Mouse (Mus musculus) liver, embryonic 13.5 days (tissue): ENCODE data around the gene BC055324. TPM values are rescaled to one million over a fixed set of nuclear protein-coding genes. Genes with fewer than 3 reads are reported as not detected.

Source experiments
- ATAC-seq: fragments of 200-750 bp; cut with Nextera tagmentation; 2 replicates; pipeline ENCODE4 v1.8.0; 2017; ENCODE audit warnings: low read depth, mild to moderate bottlenecking, moderate number of reproducible peaks, moderate library complexity
- DNase-seq: peaks from one replicate; pipeline ENCODE4 v3.0.0; 2022
- H3K27ac ChIP-seq: fragments of 300-500 bp; sonication (generic); 2 replicates; pipeline ENCODE4 v1.5.1; 2015; ENCODE audit warnings: moderate library complexity, mild to moderate bottlenecking, inconsistent platforms
- H3K27me3 ChIP-seq: fragments of 300-500 bp; sonication (generic); 2 replicates; pipeline ENCODE4 v1.6.1; 2015; ENCODE audit warnings: mild to moderate bottlenecking, inconsistent platforms
- H3K36me3 ChIP-seq: fragments of 300-500 bp; sonication (generic); 2 replicates; pipeline ENCODE4 v1.6.1; 2015; ENCODE audit warnings: mild to moderate bottlenecking, inconsistent platforms
- H3K4me1 ChIP-seq: fragments of 300-500 bp; sonication (generic); replicated peaks from 2 replicates; pipeline ENCODE4 v1.6.1; 2015; ENCODE audit warnings: inconsistent platforms
- H3K4me2 ChIP-seq: fragments of 300-500 bp; sonication (generic); 2 replicates; pipeline ENCODE4 v1.6.1; 2015; ENCODE audit warnings: inconsistent platforms, mild to moderate bottlenecking, moderate library complexity
- H3K4me3 ChIP-seq: fragments of 300-500 bp; sonication (generic); replicated peaks from 2 replicates; pipeline ENCODE4 v1.5.1; 2015; ENCODE audit warnings: mild to moderate bottlenecking, inconsistent platforms
- H3K9ac ChIP-seq: fragments of 300-500 bp; sonication (generic); 2 replicates; pipeline ENCODE4 v1.6.1; 2015; ENCODE audit warnings: mild to moderate bottlenecking, inconsistent platforms
- H3K9me3 ChIP-seq: fragments of 300-500 bp; sonication (generic); replicated peaks from 2 replicates; pipeline ENCODE4 v1.6.1; 2016; ENCODE audit warnings: inconsistent platforms
- WGBS: fragments of 180-500 bp; shearing (Covaris S2); methylation state at CpG from one replicate; pipeline ENCODE4 v1.1.7; 2015; ENCODE audit not compliant: insufficient replicate concordance; 5-methylcytosine and 5-hydroxymethylcytosine counted together
- polyA plus RNA-seq: library from polyadenylated mRNA; unstranded; fragments of >200 nt; fragmentation: Nextera tagmentation; extraction: Ambion mirVana; gene quantifications from 2 replicates; pipeline ENCODE4 v1.2.1, GENCODE M21; 2015

Gene BC055324
- polyA plus RNA-seq, 1 experiment from 2014 or later: 11.0 TPM

DNA sequence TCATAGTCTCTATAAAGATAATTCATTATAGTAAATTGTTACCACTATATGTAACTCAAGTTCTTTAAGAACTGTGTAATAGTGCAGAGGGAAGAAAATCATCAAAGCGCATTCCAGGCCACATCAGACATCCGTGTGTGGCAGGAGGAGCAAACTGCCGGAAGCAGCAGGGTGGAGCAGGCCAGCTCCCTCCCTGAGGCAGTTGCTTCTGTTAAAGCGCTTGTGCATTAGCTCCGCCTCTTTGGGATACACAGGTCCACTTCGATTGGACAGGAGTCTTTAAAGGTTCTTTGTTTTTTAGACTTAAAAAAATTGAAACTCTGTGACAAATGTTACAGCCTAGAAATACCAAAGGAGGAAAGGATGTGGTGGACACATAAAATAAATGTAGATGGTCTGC is 52.5 kb downstream of the BC055324 start:
- no peak overlapping the region for H3K27ac ChIP-seq
- no peak overlapping the region for H3K4me3 ChIP-seq
- DNase-seq (no peak), ATAC-seq (no peak)
- no peaks in the 10 kb centered on the region for H3K27me3 ChIP-seq
- peaks cover 95% of the 10 kb centered on the region for H3K36me3 ChIP-seq
- H3K9me3 ChIP-seq: no peaks in the 10 kb centered on the region
- WGBS: 77% methylated on average over 6 of the region's 6 CpGs
- no peak overlapping the region for H3K9ac ChIP-seq
- H3K4me2 ChIP-seq: no peak overlapping the region
- H3K4me1 ChIP-seq: no peaks in the 10 kb centered on the region; the same call in 1 of the 2 replicates

DNA sequence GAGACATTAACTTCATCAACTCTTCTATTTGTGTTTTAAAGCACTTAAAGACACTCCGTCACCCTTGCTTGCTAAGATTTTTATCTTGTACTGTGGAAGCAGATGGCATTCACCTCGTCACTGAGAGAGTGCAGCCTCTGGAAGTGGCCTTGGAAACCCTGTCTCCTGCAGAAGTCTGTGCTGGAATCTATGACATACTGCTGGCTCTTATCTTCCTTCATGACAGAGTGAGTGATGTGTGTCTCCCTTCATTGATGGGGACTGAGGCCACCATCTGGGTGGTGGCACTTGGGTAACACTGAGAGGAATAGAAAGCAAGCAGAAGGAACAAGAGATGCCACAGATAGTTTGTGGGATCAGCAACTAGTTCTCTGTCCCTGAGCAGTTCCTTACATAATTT is 60.0 kb downstream of the BC055324 start:
- peaks cover 62% of the 10 kb centered on the region for H3K36me3 ChIP-seq
- H3K27me3 ChIP-seq: no peaks in the 10 kb centered on the region
- no peak overlapping the region for H3K27ac ChIP-seq
- peaks cover 22% of the 10 kb centered on the region for H3K4me1 ChIP-seq
- DNase-seq (no peak), ATAC-seq (no peak)
- H3K9me3 ChIP-seq: no peaks in the 10 kb centered on the region
- no peak overlapping the region for H3K9ac ChIP-seq
- H3K4me2 ChIP-seq: no peak overlapping the region
- 71% methylated on average over 2 of the region's 2 CpGs for WGBS
- H3K4me3 ChIP-seq: no peak overlapping the region

DNA sequence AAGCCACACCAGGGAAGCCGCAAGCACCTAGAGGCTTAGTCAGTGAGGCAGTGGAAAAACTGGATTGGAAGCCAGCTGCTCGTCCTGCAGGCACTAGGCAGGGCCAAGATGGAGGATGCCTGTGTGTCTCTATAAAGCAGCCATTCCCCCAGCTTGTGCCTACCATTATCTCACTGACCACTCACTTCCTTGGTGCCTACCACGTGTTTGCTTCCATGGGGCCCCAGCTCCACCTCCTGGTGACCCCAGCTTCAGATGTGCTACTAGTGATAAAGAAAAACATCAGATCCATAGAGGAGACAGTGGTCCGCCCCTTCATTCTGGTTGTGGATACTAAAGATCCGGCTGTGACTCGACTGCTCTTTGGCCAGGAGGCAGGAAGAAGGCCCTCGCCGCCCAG is 62.8 kb downstream of the BC055324 start:
- WGBS: 45% methylated on average over 8 of the region's 8 CpGs
- ATAC-seq: peak; percentile 37

DNA sequence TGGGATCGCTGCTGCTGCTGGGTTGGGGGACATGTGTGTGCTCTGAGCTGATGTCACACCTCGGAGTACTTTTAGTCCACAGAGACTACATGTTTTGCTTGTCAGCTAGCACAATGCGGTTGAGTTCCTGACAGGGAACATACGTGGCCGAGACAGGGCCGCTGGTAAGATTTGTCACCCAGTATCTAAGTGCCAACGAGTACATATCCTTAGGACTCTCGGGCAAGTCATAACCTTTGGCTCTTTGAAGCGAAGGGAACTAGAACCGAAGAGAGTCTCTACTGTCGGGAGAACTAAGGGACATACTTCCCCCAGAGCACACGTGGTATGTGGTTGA is 64.2 kb downstream of the BC055324 start:
- DNase-seq (no peak), ATAC-seq (peak; percentile 22)
- Histone ChIP-seq H3K4me1 (peaks cover 26% of the 10 kb centered on the region), H3K27me3 (no peaks in the 10 kb centered on the region), H3K9me3 (no peaks in the 10 kb centered on the region), H3K4me2 (peak overlapping the region; percentile 71), H3K27ac (peak overlapping the region; percentile 86), H3K36me3 (peaks cover 24% of the 10 kb centered on the region), H3K4me3 (peak overlapping the region; percentile 94), H3K9ac (peak overlapping the region; percentile 95)
- under 1% methylated on average over 12 of the region's 12 CpGs for WGBS

More for the DNA sequence above, 62.8 kb downstream of the BC055324 start:
- Histone ChIP-seq H3K4me1 (peaks cover 26% of the 10 kb centered on the region), H3K9ac (peak overlapping the region; percentile 95; the same call in 1 of the 2 replicates), H3K4me3 (peak overlapping the region; percentile 94), H3K36me3 (peaks cover 37% of the 10 kb centered on the region), H3K27ac (peak overlapping the region; percentile 67), H3K4me2 (peak overlapping the region; percentile 71), H3K27me3 (no peaks in the 10 kb centered on the region), H3K9me3 (no peaks in the 10 kb centered on the region)
- DNase-seq: peak; percentile 28

DNA sequence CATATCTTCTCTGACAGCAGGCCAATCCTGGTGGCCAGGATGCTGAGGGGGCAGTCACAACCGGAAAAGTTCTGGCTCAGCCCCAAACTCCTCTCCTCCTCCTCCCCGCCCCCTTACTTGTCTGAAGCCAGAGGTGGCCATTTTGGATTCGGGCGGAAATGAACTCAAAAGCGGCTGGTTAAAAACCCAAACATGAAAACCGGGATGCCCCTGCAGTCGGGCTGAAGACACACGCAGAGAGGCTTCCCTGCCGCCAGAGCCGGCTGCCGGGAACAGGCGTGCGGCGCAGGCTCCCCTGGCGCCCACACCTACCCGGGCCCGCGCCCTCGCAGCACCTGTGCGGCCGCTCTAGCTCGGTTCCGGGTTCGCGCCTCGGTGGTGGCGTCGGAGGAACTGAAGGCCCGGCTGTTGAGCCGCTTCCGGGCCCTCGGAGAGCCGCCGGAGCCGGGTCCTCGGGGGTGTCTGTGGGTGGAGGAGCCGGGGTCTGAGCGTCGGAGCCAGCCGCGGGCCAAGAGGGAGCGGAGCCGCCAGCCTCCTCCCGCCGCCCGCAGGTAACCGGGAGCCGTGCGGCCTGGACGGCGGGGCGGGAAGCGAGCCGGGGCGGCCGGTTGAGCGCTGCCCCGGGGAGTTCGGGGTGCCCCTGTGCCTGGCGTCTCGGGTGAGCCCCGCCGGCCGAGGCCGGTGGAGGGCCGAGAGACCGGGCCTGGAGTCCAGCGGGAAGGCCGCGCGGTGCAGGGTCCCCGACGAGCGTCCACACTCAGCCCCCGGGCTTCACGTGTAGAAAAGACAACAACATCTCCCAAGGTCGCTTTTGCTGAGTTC is 64.7 kb downstream of the BC055324 start:
- peak overlapping the region; percentile 71 for H3K4me2 ChIP-seq
- peak; percentile 92 for ATAC-seq
- H3K9me3 ChIP-seq: no peaks in the 10 kb centered on the region
- under 1% methylated on average over 77 of the region's 77 CpGs for WGBS
- peak; percentile 80 for DNase-seq
- H3K27ac ChIP-seq: peak overlapping the region; percentile 86
- peak overlapping the region; percentile 94 for H3K4me3 ChIP-seq
- H3K36me3 ChIP-seq: peaks cover 18% of the 10 kb centered on the region
- H3K4me1 ChIP-seq: peaks cover 26% of the 10 kb centered on the region
- H3K9ac ChIP-seq: peak overlapping the region; percentile 95
- no peaks in the 10 kb centered on the region for H3K27me3 ChIP-seq

DNA sequence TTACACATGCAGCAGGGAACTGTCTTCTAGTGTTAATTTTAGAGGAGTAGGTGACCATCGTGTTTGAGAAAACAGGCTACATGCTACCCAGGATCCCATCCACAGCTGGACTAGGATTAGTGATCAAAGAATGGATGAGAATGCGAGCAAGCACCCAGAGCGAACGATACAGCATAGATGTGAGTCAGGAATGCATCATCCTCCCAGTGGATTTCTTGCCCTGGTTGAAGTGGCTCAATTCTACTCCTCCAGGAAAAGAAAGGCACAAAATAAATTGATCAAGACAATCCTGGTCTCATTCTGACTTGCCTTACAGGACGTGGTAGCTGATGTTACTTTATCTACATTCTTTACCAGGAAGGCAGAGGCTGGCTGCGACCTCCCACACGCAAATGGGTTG is 65.8 kb downstream of the BC055324 start, which contains the start of gene Scyl3:
Gene Scyl3, plus strand, starts transcription at position 255 of the 400 bp plus-strand sequence.
- 68% methylated on average over 7 of the region's 7 CpGs for WGBS
- ATAC-seq: no peak

DNA sequence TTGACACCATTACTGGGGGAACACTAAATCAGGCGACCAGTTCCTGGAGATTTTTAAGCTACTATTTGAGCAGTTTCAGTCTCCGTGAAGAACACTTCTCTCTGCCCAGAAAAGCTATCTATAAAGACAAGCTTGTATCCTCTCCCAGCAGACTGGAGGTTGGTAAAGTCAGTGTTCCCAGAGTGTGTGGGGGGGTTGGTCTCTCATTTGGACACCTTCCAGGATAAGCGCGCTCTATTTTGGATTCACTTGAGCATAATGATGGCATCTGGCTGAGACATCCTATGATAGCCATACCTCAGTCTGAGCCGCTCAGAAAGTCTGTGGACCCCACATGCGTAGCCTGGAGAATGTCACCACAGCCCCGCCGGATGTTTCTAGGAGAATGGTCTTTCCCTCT is 70.5 kb downstream of the BC055324 start:
- H3K4me1 ChIP-seq: 0 out of 2 replicates have a peak, but pooled peaks cover 3% of the 10 kb centered on the region
- H3K36me3 ChIP-seq: no peaks in the 10 kb centered on the region
- H3K9me3 ChIP-seq: no peaks in the 10 kb centered on the region
- no peaks in the 10 kb centered on the region for H3K27me3 ChIP-seq
- no peak overlapping the region for H3K4me3 ChIP-seq
- 69% methylated on average over 8 of the region's 8 CpGs for WGBS
- DNase-seq: no peak
- H3K4me2 ChIP-seq: no peak overlapping the region
- H3K9ac ChIP-seq: no peak overlapping the region
- ATAC-seq: no peak
- H3K27ac ChIP-seq: no peak overlapping the region

More for the DNA sequence above, 65.8 kb downstream of the BC055324 start, which contains the start of gene Scyl3:
- Histone ChIP-seq H3K4me3 (peak within 1 kb of the TSS; percentile 94), H3K4me1 (peaks cover 26% of the 10 kb centered on the region), H3K36me3 (peaks cover 8% of the 10 kb centered on the region), H3K27me3 (no peaks in the 10 kb centered on the region), H3K9me3 (no peaks in the 10 kb centered on the region), H3K27ac (peak within 1 kb of the TSS; percentile 86), H3K4me2 (peak within 1 kb of the TSS; percentile 71), H3K9ac (peak within 1 kb of the TSS; percentile 95)
- DNase-seq: no peak

DNA sequence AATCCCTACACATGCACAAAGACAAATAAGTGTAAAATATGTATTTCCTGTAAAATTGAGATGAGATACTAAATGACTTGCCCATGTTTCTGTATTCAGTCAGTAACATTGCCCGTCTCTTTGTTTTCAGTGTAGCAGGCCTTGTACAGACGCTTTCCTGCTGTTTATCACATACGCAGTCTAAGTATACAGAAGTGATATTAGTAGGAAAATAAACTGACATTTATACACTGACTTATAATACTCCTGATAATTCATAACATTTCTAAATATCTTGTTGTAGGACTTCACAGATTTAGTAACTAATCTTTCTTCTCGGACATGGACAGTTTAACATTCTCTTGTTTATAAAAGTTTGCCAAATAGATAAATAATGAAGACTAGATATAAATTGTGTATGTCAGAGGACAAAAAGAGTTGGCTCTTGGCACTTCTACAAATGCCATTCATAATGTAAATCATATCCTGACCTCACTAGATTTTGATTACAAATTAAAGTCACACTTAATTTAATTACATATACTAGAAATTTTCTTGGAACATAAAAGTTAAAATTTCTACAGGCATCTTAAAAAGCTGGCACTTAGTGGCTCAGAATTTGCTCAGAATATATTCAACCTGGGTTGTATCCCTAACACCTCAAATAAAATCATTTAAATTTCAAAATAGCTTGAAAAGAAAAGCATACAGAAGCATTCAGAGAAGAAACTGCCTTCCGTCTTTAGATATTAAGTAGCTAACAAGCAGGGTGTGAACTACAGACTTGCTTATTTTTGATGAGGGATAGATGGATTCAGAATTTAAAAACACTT is 77.0 kb downstream of the BC055324 start:
- Histone ChIP-seq H3K4me2 (no peak overlapping the region), H3K4me3 (no peak overlapping the region), H3K9ac (no peak overlapping the region), H3K27me3 (no peaks in the 10 kb centered on the region), H3K36me3 (no peaks in the 10 kb centered on the region), H3K27ac (no peak overlapping the region), H3K9me3 (no peaks in the 10 kb centered on the region), H3K4me1 (no peaks in the 10 kb centered on the region)
- no peak for DNase-seq
- 80% methylated on average over 5 of the region's 5 CpGs for WGBS
- ATAC-seq: no peak

DNA sequence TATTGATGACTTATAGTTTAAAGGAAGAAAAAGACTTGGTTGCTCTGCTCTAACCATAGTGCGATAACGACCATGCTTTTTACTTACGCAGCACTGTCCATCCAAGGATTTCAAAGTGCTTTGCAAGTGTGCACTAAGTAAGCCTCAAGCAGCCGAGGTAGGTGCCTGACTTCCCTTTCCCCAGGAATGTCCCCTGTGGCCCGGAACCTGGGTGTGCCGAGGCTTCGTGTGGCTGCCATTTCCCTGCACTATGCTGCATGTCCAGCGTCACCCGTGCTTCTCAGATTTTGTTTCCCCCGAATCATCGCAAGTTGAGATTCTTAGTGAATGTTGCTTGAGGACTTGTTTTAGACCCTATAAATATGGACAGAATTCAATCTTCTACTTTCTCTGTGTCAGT is 82.6 kb downstream of the BC055324 start:
- no peaks in the 10 kb centered on the region for H3K36me3 ChIP-seq
- no peaks in the 10 kb centered on the region for H3K27me3 ChIP-seq
- WGBS: 76% methylated on average over 11 of the region's 11 CpGs
- no peaks in the 10 kb centered on the region; the same call in 1 of the 2 replicates for H3K4me1 ChIP-seq
- no peak overlapping the region for H3K4me2 ChIP-seq
- no peak overlapping the region for H3K4me3 ChIP-seq
- DNase-seq (no peak), ATAC-seq (no peak)
- no peak overlapping the region for H3K9ac ChIP-seq
- no peaks in the 10 kb centered on the region for H3K9me3 ChIP-seq
- H3K27ac ChIP-seq: no peak overlapping the region

DNA sequence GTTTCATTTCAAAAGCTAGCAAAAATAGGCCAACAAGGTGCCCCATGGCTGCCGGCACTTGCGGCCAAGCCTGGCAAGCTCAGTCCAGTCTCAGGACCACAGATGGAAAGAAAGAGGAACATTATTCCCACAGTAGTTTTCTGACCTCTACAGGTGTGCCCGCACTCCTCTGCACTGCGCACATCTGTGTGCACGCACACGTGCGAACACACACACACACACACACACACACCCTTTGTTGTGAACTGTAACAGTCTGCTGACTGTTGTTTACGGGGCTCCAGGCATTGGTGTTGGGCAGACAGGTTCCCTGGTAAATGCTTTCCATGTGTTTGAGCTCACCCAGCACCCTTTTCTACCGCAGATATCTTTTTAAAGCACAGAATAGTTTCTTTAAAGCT is 83.8 kb downstream of the BC055324 start:
- no peak overlapping the region for H3K9ac ChIP-seq
- no peaks in the 10 kb centered on the region; the same call in 1 of the 2 replicates for H3K4me1 ChIP-seq
- DNase-seq: no peak
- no peak overlapping the region for H3K27ac ChIP-seq
- WGBS: 80% methylated on average over 9 of the region's 9 CpGs
- H3K4me2 ChIP-seq: no peak overlapping the region
- no peaks in the 10 kb centered on the region for H3K36me3 ChIP-seq
- H3K4me3 ChIP-seq: no peak overlapping the region
- no peaks in the 10 kb centered on the region for H3K27me3 ChIP-seq
- no peak for ATAC-seq
- H3K9me3 ChIP-seq: no peaks in the 10 kb centered on the region

DNA sequence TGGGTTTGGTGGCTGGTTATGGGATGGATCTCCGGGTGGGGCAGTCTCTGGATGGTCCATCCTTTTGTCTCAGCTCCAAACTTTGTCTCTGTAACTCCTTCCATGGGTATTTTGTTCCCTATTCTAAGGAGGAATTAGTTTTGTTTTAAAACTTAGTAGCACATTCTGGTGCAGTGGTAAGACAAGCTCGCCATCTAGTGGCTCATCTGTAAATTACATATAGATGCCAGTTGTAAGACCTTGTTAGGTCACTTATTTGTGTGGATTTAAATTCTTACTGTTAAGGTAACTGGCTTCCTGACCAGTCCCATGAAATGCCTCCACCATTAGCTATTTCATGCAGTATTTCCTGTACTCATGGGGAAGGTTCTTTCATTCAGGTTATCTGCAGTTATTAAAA is 84.3 kb downstream of the BC055324 start:
- ATAC-seq (no peak), DNase-seq (no peak)
- H3K27me3 ChIP-seq: no peaks in the 10 kb centered on the region

More for the DNA sequence above, 84.3 kb downstream of the BC055324 start:
- WGBS: 2% methylated on average over 2 of the region's 2 CpGs
- Histone ChIP-seq H3K9ac (no peak overlapping the region), H3K4me1 (no peaks in the 10 kb centered on the region; the same call in 1 of the 2 replicates), H3K36me3 (no peaks in the 10 kb centered on the region), H3K9me3 (no peaks in the 10 kb centered on the region), H3K4me3 (no peak overlapping the region), H3K4me2 (no peak overlapping the region), H3K27ac (no peak overlapping the region)
